Mouse (Mus musculus) neural tube, embryonic 15.5 days (tissue): Measurements from ENCODE around the gene Gcn1l1. TPM values are rescaled to one million over a fixed set of nuclear protein-coding genes. Genes with fewer than 3 reads are reported as not detected.
"Not testable (repeated sequence)": the region's sequence is repeated elsewhere in the genome, so short reads cannot be mapped to it uniquely, and the experiment has no call there.

ENCODE experiments used
- ATAC-seq: fragments of 200-750 bp; cut with Nextera tagmentation; 2 replicates; pipeline ENCODE4 v1.8.0; 2017; ENCODE audit warnings: mild to moderate bottlenecking, moderate TSS enrichment, moderate library complexity; ENCODE audit not compliant: low FRiP score
- H3K27ac ChIP-seq: fragments of 300-500 bp; sonication (generic); replicated peaks from 2 replicates; pipeline ENCODE4 v1.5.1; 2015; ENCODE audit warnings: mild to moderate bottlenecking, inconsistent platforms
- H3K27me3 ChIP-seq: fragments of 300-500 bp; sonication (generic); replicated peaks from 2 replicates; pipeline ENCODE4 v1.6.1; 2015; ENCODE audit warnings: inconsistent platforms
- H3K36me3 ChIP-seq: fragments of 300-500 bp; sonication (generic); 2 replicates; pipeline ENCODE4 v1.6.1; 2015; ENCODE audit warnings: inconsistent platforms
- H3K4me1 ChIP-seq: fragments of 300-500 bp; sonication (generic); 2 replicates; pipeline ENCODE4 v1.6.1; 2015; ENCODE audit warnings: inconsistent platforms
- H3K4me2 ChIP-seq: fragments of 300-500 bp; sonication (generic); 2 replicates; pipeline ENCODE4 v1.6.1; 2015; ENCODE audit warnings: inconsistent platforms, mild to moderate bottlenecking, moderate library complexity
- H3K4me3 ChIP-seq: fragments of 300-500 bp; sonication (generic); replicated peaks from 2 replicates; pipeline ENCODE4 v1.5.1; 2015; ENCODE audit warnings: mild to moderate bottlenecking, inconsistent platforms
- H3K9ac ChIP-seq: fragments of 300-500 bp; sonication (generic); replicated peaks from 2 replicates; pipeline ENCODE4 v1.6.1; 2015; ENCODE audit warnings: mild to moderate bottlenecking, inconsistent platforms
- H3K9me3 ChIP-seq: fragments of 300-500 bp; sonication (generic); replicated peaks from 2 replicates; pipeline ENCODE4 v1.6.1; 2016; ENCODE audit warnings: inconsistent platforms
- WGBS: fragments of 180-500 bp; shearing (Covaris S2); methylation state at CpG from one replicate; pipeline ENCODE4 v1.1.7; 2015; ENCODE audit warnings: mixed read lengths; 5-methylcytosine and 5-hydroxymethylcytosine counted together
- polyA plus RNA-seq: library from polyadenylated mRNA; unstranded; fragments of >200 nt; fragmentation: Nextera tagmentation; extraction: Ambion mirVana; gene quantifications from 2 replicates; pipeline ENCODE4 v1.2.1, GENCODE M21; 2015

Gene Gcn1l1
- polyA plus RNA-seq, 1 experiment from 2014 or later, result 35.7 TPM

DNA sequence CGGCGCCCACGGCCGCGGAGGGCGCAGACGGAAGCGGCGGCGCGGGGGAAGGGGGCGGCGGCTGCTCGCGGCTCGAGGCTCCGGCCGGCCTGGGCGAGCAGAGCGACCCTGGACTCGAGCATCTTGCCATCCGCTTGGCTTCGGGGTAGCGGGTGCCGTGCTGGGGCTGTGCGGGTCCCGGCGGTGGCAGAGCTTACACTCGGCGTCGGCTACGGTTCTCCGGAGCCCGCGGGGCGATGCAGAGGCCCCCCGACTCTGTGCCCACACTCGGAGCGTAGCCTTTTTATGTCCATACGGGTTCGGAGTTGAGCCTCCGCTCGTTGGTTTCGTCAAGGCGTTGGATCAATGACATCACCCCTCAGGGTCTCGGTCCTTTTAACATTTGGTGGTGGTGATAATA is 349 bp downstream of the Gcn1l1 start:
- peak overlapping the region; percentile 78 for H3K27ac ChIP-seq
- peak overlapping the region; percentile 79 for H3K4me3 ChIP-seq
- H3K9ac ChIP-seq, result peak overlapping the region; percentile 78
- peak overlapping the region; percentile 75 for H3K4me2 ChIP-seq
- peaks cover 36% of the 10 kb centered on the region for H3K36me3 ChIP-seq
- peak; percentile 58 for ATAC-seq
- under 1% methylated on average over 39 of the region's 46 CpGs for WGBS
- peaks cover 60% of the 10 kb centered on the region for H3K4me1 ChIP-seq
- H3K9me3 ChIP-seq, result no peaks in the 10 kb centered on the region
- H3K27me3 ChIP-seq, result no peaks in the 10 kb centered on the region

- Histone ChIP-seq H3K9ac (no peak overlapping the region), H3K4me3 (no peak overlapping the region), H3K27ac (no peak overlapping the region), H3K4me1 (peaks cover 49% of the 10 kb centered on the region), H3K36me3 (peaks cover 22% of the 10 kb centered on the region), H3K27me3 (no peaks in the 10 kb centered on the region), H3K4me2 (no peak overlapping the region), H3K9me3 (no peaks in the 10 kb centered on the region)
- no peak for ATAC-seq
- 29% methylated on average over 10 of the region's 10 CpGs for WGBS
Observed at GRCm38 (mm10) chr5:115568681-115569080, 3.6 kb downstream of the Gcn1l1 start.

DNA sequence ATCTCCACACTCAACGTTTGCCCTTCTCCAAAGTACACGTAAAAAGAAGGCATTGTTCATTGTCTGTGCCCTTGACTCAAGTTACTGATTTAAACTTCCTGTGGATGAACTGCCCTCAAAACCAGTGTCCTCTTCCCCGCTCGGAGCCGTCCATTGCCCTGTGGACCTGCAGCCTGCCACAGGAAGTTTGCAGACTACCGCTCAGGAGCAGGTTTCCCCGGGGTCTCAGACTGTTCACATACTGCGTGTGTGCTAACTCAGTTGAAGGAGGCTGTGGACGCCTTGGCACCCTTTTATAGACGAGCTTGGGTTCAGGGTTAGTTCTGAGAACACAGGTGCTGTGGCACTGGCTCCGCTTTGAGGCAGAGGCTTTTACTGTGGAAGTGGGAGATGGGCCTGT is 4.3 kb downstream of the Gcn1l1 start:
- no peak overlapping the region for H3K27ac ChIP-seq
- no peak overlapping the region for H3K9ac ChIP-seq
- WGBS, result 79% methylated on average over 11 of the region's 11 CpGs
- H3K9me3 ChIP-seq, result no peaks in the 10 kb centered on the region
- H3K4me3 ChIP-seq, result no peak overlapping the region
- no peak overlapping the region for H3K4me2 ChIP-seq
- ATAC-seq, result no peak
- H3K27me3 ChIP-seq, result no peaks in the 10 kb centered on the region
- peaks cover 43% of the 10 kb centered on the region for H3K4me1 ChIP-seq
- peaks cover 23% of the 10 kb centered on the region for H3K36me3 ChIP-seq

DNA sequence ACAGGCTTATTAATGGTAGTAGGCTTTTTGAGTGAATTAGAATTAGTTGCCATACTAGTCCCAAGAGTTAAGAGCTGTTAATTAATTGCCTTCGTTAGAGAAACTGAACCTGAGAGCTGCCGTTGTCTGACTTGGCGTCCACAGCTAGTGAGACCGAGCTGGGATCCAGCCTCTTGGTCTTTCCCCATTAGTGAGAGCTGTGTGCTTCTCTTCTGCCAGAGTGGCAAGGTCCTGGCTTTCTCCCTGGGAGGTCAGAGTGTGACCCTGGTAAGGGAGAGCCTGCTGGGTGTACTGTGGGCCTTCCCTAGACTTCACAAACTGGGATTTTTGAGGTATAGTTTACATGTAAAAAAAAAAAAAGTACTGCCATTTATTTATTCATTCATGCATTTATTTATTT is 4.7 kb downstream of the Gcn1l1 start:
- Histone ChIP-seq H3K4me2 (no peak overlapping the region), H3K9ac (no peak overlapping the region), H3K27me3 (no peaks in the 10 kb centered on the region), H3K9me3 (no peaks in the 10 kb centered on the region), H3K4me1 (peaks cover 38% of the 10 kb centered on the region), H3K36me3 (peaks cover 27% of the 10 kb centered on the region), H3K27ac (no peak overlapping the region), H3K4me3 (no peak overlapping the region)
- no peak for ATAC-seq
- 64% methylated on average over 4 of the region's 4 CpGs for WGBS

GRCm38 (mm10) chr5:115571086-115571485 is 6.0 kb downstream of the Gcn1l1 start:
- 98% methylated on average over 7 of the region's 7 CpGs for WGBS
- ATAC-seq, result no peak

GRCm38 (mm10) chr5:115572679-115573535 is 7.9 kb downstream of the Gcn1l1 start:
- Histone ChIP-seq H3K9me3 (no peaks in the 10 kb centered on the region), H3K4me2 (no peak overlapping the region), H3K36me3 (peaks cover 54% of the 10 kb centered on the region), H3K27me3 (no peaks in the 10 kb centered on the region), H3K4me1 (peaks cover 15% of the 10 kb centered on the region), H3K9ac (no peak overlapping the region), H3K4me3 (no peak overlapping the region), H3K27ac (peak overlapping the region; percentile 0; the same call in 1 of the 2 replicates)
- no peak for ATAC-seq
- WGBS, result 65% methylated on average over 17 of the region's 17 CpGs

More at GRCm38 (mm10) chr5:115571086-115571485, 6.0 kb downstream of the Gcn1l1 start:
- Histone ChIP-seq H3K4me1 (peaks cover 30% of the 10 kb centered on the region), H3K4me3 (no peak overlapping the region), H3K4me2 (no peak overlapping the region), H3K27ac (no peak overlapping the region), H3K9ac (no peak overlapping the region), H3K9me3 (no peaks in the 10 kb centered on the region), H3K36me3 (peaks cover 39% of the 10 kb centered on the region), H3K27me3 (no peaks in the 10 kb centered on the region)

GRCm38 (mm10) chr5:115574992-115575391 is 9.9 kb downstream of the Gcn1l1 start:
- Histone ChIP-seq H3K9me3 (no peaks in the 10 kb centered on the region), H3K9ac (no peak overlapping the region), H3K36me3 (peaks cover 75% of the 10 kb centered on the region), H3K27ac (no peak overlapping the region), H3K4me2 (no peak overlapping the region), H3K4me3 (no peak overlapping the region), H3K4me1 (no peaks in the 10 kb centered on the region), H3K27me3 (no peaks in the 10 kb centered on the region)
- 85% methylated on average over 8 of the region's 8 CpGs for WGBS
- no peak for ATAC-seq

DNA sequence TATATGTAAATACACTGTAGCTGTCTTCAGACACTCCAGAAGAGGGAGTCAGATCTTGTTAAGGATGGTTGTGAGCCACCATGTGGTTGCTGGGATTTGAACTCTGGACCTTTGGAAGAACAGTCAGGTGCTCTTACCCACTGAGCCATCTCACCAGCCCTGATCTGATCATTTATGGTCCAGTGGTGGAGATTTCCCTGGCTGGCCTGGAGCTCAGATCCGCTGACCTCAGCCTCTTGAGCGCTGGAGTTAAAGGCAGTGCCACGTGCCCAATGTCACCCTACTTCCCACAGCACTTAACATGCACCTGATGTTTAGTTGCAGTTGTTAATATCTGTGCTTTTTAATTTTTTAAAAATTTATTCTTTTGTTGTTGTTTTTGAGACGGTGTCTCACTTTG is 12.6 kb downstream of the Gcn1l1 start:
- not testable (repeated sequence) for H3K27me3 ChIP-seq, ATAC-seq, H3K9me3 ChIP-seq, H3K4me3 ChIP-seq, H3K27ac ChIP-seq, H3K9ac ChIP-seq, H3K4me2 ChIP-seq, H3K4me1 ChIP-seq
- H3K36me3 ChIP-seq, result peaks cover 89% of the 10 kb centered on the region
- 96% methylated on average over 4 of the region's 4 CpGs for WGBS

- H3K36me3 ChIP-seq, result peaks cover 95% of the 10 kb centered on the region
- peaks cover 3% of the 10 kb centered on the region; the same call in 1 of the 2 replicates for H3K9me3 ChIP-seq
- no peak for ATAC-seq
- H3K4me1 ChIP-seq, result no peaks in the 10 kb centered on the region
- 93% methylated on average over 14 of the region's 14 CpGs for WGBS
- H3K27me3 ChIP-seq, result no peaks in the 10 kb centered on the region
- no peak overlapping the region for H3K4me3 ChIP-seq
- no peak overlapping the region for H3K9ac ChIP-seq
- H3K4me2 ChIP-seq, result no peak overlapping the region
- H3K27ac ChIP-seq, result no peak overlapping the region
Observed at GRCm38 (mm10) chr5:115578922-115579321, 13.9 kb downstream of the Gcn1l1 start.

- Histone ChIP-seq H3K27me3 (no peaks in the 10 kb centered on the region), H3K36me3 (peaks cover 95% of the 10 kb centered on the region), H3K9me3 (peaks cover 3% of the 10 kb centered on the region; the same call in 1 of the 2 replicates), H3K4me2 (no peak overlapping the region), H3K4me1 (no peaks in the 10 kb centered on the region), H3K27ac (no peak overlapping the region), H3K9ac (no peak overlapping the region), H3K4me3 (no peak overlapping the region)
- WGBS, result 94% methylated on average over 5 of the region's 5 CpGs
- no peak for ATAC-seq
Observed at GRCm38 (mm10) chr5:115579363-115579762, 14.3 kb downstream of the Gcn1l1 start.

DNA sequence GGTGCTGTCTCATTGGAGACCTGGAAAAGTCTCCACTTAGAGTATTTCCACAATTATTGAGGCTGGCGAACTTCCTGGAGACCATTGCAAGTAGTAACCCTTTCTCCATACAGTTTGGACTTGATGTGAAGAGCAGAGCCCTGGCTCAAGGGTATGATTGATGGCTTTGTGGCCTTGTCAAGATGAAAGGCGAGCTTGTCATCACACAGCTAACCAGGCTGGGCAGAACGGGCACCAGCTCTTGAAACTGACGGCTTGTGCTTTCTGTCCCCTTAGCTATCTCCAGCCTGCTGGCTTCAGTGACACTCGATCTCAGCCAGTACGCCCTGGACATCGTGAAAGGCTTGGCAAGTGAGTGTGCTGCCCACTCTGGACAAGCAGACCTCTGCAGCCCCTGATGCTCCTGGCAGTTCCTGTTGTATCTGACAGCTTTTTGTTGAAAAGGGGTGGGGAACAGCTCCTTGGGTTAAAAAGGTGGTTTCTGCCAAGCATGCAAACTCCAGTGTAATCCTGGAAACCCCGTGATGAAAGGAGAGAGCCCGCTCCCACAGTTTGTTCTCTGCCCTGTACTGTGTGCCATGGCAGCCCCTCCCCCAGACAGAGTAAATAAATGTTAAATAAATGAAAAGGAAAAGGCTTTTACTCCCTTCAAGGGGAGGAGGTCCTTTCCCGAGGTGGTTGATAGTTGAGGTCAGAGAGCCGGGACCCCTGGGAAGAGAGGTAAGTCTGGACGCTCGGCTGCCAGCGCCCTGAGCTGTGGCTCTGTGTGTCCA is 15.4 kb downstream of the Gcn1l1 start:
- peaks cover 3% of the 10 kb centered on the region; the same call in 1 of the 2 replicates for H3K9me3 ChIP-seq
- H3K4me2 ChIP-seq, result no peak overlapping the region
- H3K36me3 ChIP-seq, result peaks cover 95% of the 10 kb centered on the region
- no peaks in the 10 kb centered on the region for H3K27me3 ChIP-seq
- 94% methylated on average over 14 of the region's 14 CpGs for whole genome bisulfite sequencing
- no peak overlapping the region for H3K9ac ChIP-seq
- no peak overlapping the region for H3K27ac ChIP-seq
- H3K4me3 ChIP-seq, result no peak overlapping the region
- no peak for ATAC-seq
- H3K4me1 ChIP-seq, result no peaks in the 10 kb centered on the region

DNA sequence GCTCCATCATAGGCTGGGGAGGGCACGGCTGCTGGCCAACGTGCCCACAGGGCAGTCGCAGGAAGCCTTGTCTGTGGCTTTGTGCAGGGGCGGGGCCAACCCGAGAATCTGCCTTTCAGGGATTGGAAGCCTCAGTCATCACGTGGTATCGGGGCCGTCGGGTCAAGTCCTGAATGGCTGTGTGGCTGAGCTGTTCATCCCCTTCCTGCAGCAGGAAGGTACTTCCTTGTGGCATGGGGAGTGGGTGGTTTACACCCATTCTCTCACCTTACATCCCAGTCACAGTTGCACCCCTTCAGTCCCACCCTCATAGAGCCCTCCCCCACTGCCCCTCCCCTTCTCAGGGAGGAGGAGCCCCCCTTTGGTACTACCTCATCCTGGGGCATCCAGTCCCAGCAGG is 16.6 kb downstream of the Gcn1l1 start:
- H3K9me3 ChIP-seq, result peaks cover 3% of the 10 kb centered on the region; the same call in 1 of the 2 replicates
- H3K27ac ChIP-seq, result no peak overlapping the region
- ATAC-seq, result no peak
- H3K4me3 ChIP-seq, result no peak overlapping the region
- H3K9ac ChIP-seq, result no peak overlapping the region
- H3K27me3 ChIP-seq, result no peaks in the 10 kb centered on the region
- no peaks in the 10 kb centered on the region for H3K4me1 ChIP-seq
- H3K4me2 ChIP-seq, result no peak overlapping the region
- H3K36me3 ChIP-seq, result peaks cover 97% of the 10 kb centered on the region
- 94% methylated on average over 9 of the region's 9 CpGs for WGBS
